Mouse (Mus musculus): Measurements from ENCODE around the gene Bbx.
A peak's percentile ranks its signal among the peaks of the same experiment; 100 is the strongest.

The Bbx gene

GRCm38 (mm10) chr16:50432062-50432878, at the start of gene Bbx:
TSS of gene Bbx (minus strand) at chr16:50432390.
- DNase-seq (ENCODE audit: low read depth, low spot score): peak; percentile 98

GRCm38 (mm10) chr16:50481892-50482291, 49.7 kb upstream of the Bbx start:
- no peak for DNase-seq (ENCODE audit: low read depth, low spot score)

- DNase-seq (ENCODE audit: low read depth, low spot score): no peak
Measured at GRCm38 (mm10) chr16:50481341-50481740, 49.2 kb upstream of the Bbx start.

- DNase-seq (ENCODE audit: low read depth, low spot score): no peak
Measured at GRCm38 (mm10) chr16:50478695-50479094, 46.5 kb upstream of the Bbx start.

- DNase-seq (ENCODE audit: low read depth, low spot score): no peak
Measured at GRCm38 (mm10) chr16:50477628-50478027, 45.4 kb upstream of the Bbx start.

- peak; percentile 3 for DNase-seq (ENCODE audit: low read depth, low spot score)
Measured at GRCm38 (mm10) chr16:50462226-50462870, 30.2 kb upstream of the Bbx start.

- no peak for DNase-seq (ENCODE audit: low read depth, low spot score)
Measured at GRCm38 (mm10) chr16:50459146-50459545, 27.0 kb upstream of the Bbx start.

- DNase-seq (ENCODE audit: low read depth, low spot score): no peak
Measured at GRCm38 (mm10) chr16:50456053-50456452, 23.9 kb upstream of the Bbx start.

- DNase-seq (ENCODE audit: low read depth, low spot score): no peak
Measured at GRCm38 (mm10) chr16:50449086-50449485, 16.9 kb upstream of the Bbx start.

GRCm38 (mm10) chr16:50445014-50445413, 12.8 kb upstream of the Bbx start:
- no peak for DNase-seq (ENCODE audit: low read depth, low spot score)

GRCm38 (mm10) chr16:50438816-50439215, 6.6 kb upstream of the Bbx start:
- no peak for DNase-seq (ENCODE audit: low read depth, low spot score)

- DNase-seq (ENCODE audit: low read depth, low spot score): no peak
Measured at GRCm38 (mm10) chr16:50437788-50438187, 5.6 kb upstream of the Bbx start.

GRCm38 (mm10) chr16:50437331-50437730, 5.1 kb upstream of the Bbx start:
- no peak for DNase-seq (ENCODE audit: low read depth, low spot score)

GRCm38 (mm10) chr16:50431011-50431981, 894 bp downstream of the Bbx start:
- DNase-seq (ENCODE audit: low read depth, low spot score): peak; percentile 55

- DNase-seq (ENCODE audit: low read depth, low spot score): peak; percentile 30
Measured at GRCm38 (mm10) chr16:50430515-50430877, 1.7 kb downstream of the Bbx start.

GRCm38 (mm10) chr16:50429692-50430514, 2.3 kb downstream of the Bbx start:
- DNase-seq (ENCODE audit: low read depth, low spot score): peak; percentile 29

- DNase-seq (ENCODE audit: low read depth, low spot score): peak; percentile 17
Measured at GRCm38 (mm10) chr16:50428871-50429691, 3.1 kb downstream of the Bbx start.

GRCm38 (mm10) chr16:50420130-50420529, 12.1 kb downstream of the Bbx start:
- peak; percentile 13 for DNase-seq (ENCODE audit: low read depth, low spot score)

GRCm38 (mm10) chr16:50415406-50415805, 16.8 kb downstream of the Bbx start:
- DNase-seq (ENCODE audit: low read depth, low spot score): no peak

- DNase-seq (ENCODE audit: low read depth, low spot score): no peak
Measured at GRCm38 (mm10) chr16:50402851-50403250, 29.3 kb downstream of the Bbx start.

Data from brain, adult 2 months (tissue).